Mouse (Mus musculus) embryonic fibroblast, embryonic 13.5 days (primary cell): ENCODE results near the gene Bcl11b.

Experiments
- CTCF ChIP-seq: IDR thresholded peaks from 2 replicates; pipeline ENCODE4 v1.5.1; 2011; ENCODE audit warnings: mild to moderate bottlenecking, control low read depth, low read length, moderate library complexity, borderline replicate concordance; ENCODE audit not compliant: insufficient read depth
- POLR2A ChIP-seq: IDR thresholded peaks from 2 replicates; pipeline ENCODE4 v1.6.1; 2011; ENCODE audit warnings: low read depth, mild to moderate bottlenecking, control low read depth, low read length, moderate library complexity

GRCm38 (mm10) chr12:107971081-107971780 is 32.2 kb downstream of the Bcl11b start:
- TF ChIP-seq POLR2A (no peak), CTCF (no peak)
